Mouse (Mus musculus) liver, embryonic 14.5 days (tissue): ENCODE measurements around the gene Chst15. TPM values are rescaled to one million over a fixed set of nuclear protein-coding genes. Genes with fewer than 3 reads are reported as not detected.

Source experiments
- ATAC-seq: fragments of 200-750 bp; cut with Nextera tagmentation; 2 replicates; pipeline ENCODE4 v1.8.0; 2017; ENCODE audit warnings: moderate number of reproducible peaks, mild to moderate bottlenecking, moderate library complexity; ENCODE audit not compliant: insufficient read depth
- DNase-seq, 3 experiments: peaks; one replicate each; pipeline ENCODE4 v3.0.0-alpha.2; 2012 to 2013; ENCODE audit warnings: low read depth in 3 of 3, low spot score in 3 of 3
- H3K27ac ChIP-seq: fragments of 300-500 bp; sonication (generic); 2 replicates; pipeline ENCODE4 v1.5.1; 2014; ENCODE audit warnings: moderate library complexity, mild to moderate bottlenecking, control low read depth, inconsistent platforms
- H3K27me3 ChIP-seq: fragments of 300-500 bp; sonication (generic); 2 replicates; pipeline ENCODE4 v1.6.1; 2014; ENCODE audit warnings: mild to moderate bottlenecking, low read length, moderate library complexity; ENCODE audit not compliant: control insufficient read depth, insufficient read depth
- H3K36me3 ChIP-seq: fragments of 300-500 bp; sonication (generic); replicated peaks from 2 replicates; pipeline ENCODE4 v1.6.1; 2014; ENCODE audit warnings: low read depth; ENCODE audit not compliant: control insufficient read depth, insufficient read depth
- H3K4me1 ChIP-seq, 2 experiments: fragments of 200-500 bp in 1 of 2; fragments of 300-500 bp in 1 of 2; sonication (generic) in 1 of 2; replicated peaks; 2 replicates each; pipeline ENCODE4 v1.6.1; 2012 to 2014; ENCODE audit warnings: antibody characterized with exemption in 1 of 2, inconsistent platforms in 1 of 2, low read length in 1 of 2; ENCODE audit not compliant: control insufficient read depth in 2 of 2, insufficient read depth in 2 of 2
- H3K4me2 ChIP-seq: fragments of 300-500 bp; sonication (generic); 2 replicates; pipeline ENCODE4 v1.6.1; 2014; ENCODE audit warnings: low read depth, mild to moderate bottlenecking, control low read depth, moderate library complexity
- H3K4me3 ChIP-seq, 2 experiments: fragments of 200-500 bp in 1 of 2; fragments of 300-500 bp in 1 of 2; sonication (generic) in 1 of 2; 2 replicates each; pipeline ENCODE4 v1.5.1; 2012 to 2014; ENCODE audit warnings: low read depth in 2 of 2, low read length in 2 of 2, mild to moderate bottlenecking in 2 of 2, control low read depth in 1 of 2, inconsistent platforms in 1 of 2, moderate library complexity in 1 of 2; ENCODE audit not compliant: insufficient read depth in 1 of 2
- H3K9ac ChIP-seq: fragments of 300-500 bp; sonication (generic); replicated peaks from 2 replicates; pipeline ENCODE4 v1.6.1; 2014; ENCODE audit warnings: mild to moderate bottlenecking, control low read depth, moderate library complexity
- H3K9me3 ChIP-seq: fragments of 300-500 bp; sonication (generic); 2 replicates; pipeline ENCODE4 v1.6.1; 2016; ENCODE audit warnings: low read length, mixed read lengths; ENCODE audit not compliant: control insufficient read depth
- CTCF ChIP-seq: IDR thresholded peaks from 2 replicates; pipeline ENCODE4 v1.5.1; 2016; ENCODE audit warnings: antibody characterized with exemption, low read depth, control low read depth
- EP300 ChIP-seq: IDR thresholded peaks from 2 replicates; pipeline ENCODE4 v1.6.1; 2016; ENCODE audit warnings: antibody characterized with exemption, low read depth
- WGBS: fragments of 180-500 bp; shearing (Covaris S2); extraction: QIAGEN DNeasy Blood & Tissue Kit; methylation state at CpG from one replicate; pipeline ENCODE4 v1.1.7; 2014; ENCODE audit not compliant: insufficient replicate concordance; 5-methylcytosine and 5-hydroxymethylcytosine counted together
- polyA plus RNA-seq, 2 experiments: library from polyadenylated mRNA; depleted of rRNA in 1 of 2; stranded (reverse) in 1 of 2; unstranded in 1 of 2; fragments of >200 nt; fragmentation: Nextera tagmentation in 1 of 2; extraction: Ambion mirVana in 1 of 2; gene quantifications; 2 replicates each; pipeline versions ENCODE4 v1.2.1 to v1.2.3; 2012 to 2014

Chst15 gene
- polyA plus RNA-seq, 2 experiments, result 2.4 to 2.6 TPM

DNA sequence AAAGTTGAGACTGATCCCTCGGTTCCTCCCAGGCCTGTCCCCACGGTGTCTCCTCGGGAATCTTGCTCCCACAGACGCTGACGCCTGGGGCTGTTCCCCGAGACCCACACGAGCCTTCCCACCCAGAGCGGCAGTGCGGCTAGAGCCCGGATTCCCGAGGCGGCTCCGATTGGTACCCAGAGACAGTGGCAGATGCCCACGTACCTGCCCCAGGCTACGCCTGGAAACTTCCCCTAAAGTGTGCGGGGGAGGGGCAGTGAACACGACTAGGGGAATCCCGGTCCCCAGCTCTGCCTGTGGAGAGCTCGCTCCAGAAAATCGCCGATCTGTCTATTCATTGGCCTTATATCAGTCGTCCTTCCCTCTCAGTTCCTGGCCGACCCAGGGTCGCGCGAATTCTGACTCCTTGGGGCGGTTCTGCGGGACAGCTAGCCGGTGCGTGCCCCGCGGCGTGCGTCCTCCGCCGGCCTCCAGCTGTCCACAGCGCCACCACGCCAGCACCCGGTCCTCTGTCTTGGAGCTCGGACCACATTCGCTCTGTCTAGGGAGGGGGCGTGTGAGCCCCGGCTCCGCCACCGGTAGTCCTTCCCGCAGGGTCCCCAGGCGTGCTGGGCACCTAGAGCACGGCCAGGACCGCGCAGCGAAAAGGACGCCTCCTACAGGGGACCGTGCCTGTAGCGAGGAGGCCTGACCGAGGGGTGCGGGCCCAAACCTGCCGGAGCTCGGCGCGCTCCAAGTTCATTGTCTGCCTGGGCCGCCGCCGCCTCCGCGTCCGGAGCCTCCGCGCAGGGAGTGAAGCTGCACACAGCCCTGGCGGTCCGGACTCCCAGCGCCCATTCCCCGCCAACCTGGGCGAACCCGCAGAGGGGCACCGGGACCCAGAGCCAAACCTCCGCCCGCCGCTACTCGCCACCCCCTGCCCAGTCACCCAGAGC, 660 bp downstream of the Chst15 start:
- WGBS, result 1% methylated on average over 77 of the region's 79 CpGs
- H3K4me2 ChIP-seq, result peak overlapping the region; percentile 84
- H3K27me3 ChIP-seq, result peaks cover 14% of the 10 kb centered on the region
- H3K9me3 ChIP-seq, result no peaks in the 10 kb centered on the region
- TF ChIP-seq CTCF (peak; percentile 39; the same call in 1 of the 2 replicates), EP300 (no peak)
- DNase-seq, result no peak
- H3K9ac ChIP-seq, result peak overlapping the region; percentile 42
- ATAC-seq, result peak; percentile 62
- H3K27ac ChIP-seq, result no peak overlapping the region
- H3K4me3 ChIP-seq, result peak overlapping the region; percentile 51 to 65
- no peaks in the 10 kb centered on the region for H3K36me3 ChIP-seq
- H3K4me1 ChIP-seq, result no peaks in the 10 kb centered on the region

DNA sequence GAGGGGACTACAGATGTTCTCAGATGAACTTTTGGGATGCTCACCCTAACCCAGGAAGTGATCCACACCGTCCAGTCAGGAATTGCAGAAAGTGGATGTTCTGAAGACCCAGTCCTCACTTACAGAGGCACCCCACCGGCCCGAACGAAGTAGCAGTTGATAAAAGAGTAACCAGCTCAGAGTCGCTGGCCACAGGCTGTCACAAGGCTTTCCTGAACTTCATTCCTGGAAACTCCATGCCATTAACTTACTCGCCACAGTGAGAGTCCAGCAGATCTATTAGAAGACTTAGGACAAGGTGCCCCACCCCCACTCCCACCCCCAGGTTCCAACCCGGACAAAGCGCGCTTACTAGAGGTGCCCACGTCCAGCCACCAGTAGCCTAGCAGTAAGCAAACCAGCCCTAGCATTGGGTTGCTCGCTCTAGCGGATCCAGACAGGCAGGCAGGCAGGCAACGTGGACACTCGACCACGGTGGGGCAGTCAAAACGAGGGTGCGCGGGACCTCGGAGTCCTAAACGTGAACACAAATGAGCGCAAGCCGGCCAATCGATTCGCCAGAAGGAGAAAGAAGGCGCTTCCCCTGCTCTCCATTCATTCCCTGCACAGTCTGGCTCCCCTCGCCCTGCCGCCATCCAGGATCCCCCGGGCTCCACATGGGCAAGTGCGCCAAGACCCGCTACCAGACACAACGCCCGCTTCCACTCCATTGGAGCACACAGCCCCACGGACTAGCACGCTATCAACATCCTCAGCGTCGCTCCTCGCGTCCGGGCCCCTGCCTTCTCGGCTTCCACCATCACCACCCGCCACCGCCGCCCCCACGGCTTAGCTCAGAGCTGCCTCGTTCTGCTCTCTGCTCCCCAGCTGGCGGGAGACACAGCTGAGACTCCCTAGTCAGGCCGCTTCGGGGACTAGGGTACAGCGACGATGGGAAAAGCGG, 1.6 kb downstream of the Chst15 start:
- TF ChIP-seq EP300 (no peak), CTCF (peak; percentile 56; the same call in 1 of the 2 replicates)
- ATAC-seq, result peak; percentile 5; the same call in 1 of the 2 replicates
- WGBS, result 2% methylated on average over 51 of the region's 51 CpGs

DNA sequence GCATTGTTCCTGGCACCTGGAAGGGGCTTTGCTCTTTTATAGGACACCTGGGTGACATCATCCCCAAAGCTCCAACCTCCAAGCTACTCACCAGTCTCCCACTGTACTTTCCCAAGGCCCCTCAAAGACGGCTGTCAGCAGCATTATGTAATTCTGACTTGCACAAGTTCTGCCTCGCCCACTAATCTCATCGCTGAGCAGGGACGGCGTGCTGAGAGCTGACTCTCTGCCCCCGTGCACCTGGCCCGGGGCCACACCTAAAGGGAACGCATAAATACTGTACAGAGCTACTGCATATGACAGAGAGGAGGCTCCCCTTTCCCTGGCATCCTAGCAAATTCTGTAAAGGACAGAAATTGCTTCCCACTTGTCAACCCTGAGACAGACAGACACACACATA, 4.6 kb downstream of the Chst15 start:
- no peak for ATAC-seq
- H3K4me2 ChIP-seq, result no peak overlapping the region

More for the DNA sequence above, 1.6 kb downstream of the Chst15 start:
- Histone ChIP-seq H3K27me3 (peaks cover 14% of the 10 kb centered on the region), H3K9ac (peak overlapping the region; percentile 42), H3K27ac (no peak overlapping the region), H3K4me1 (no peaks in the 10 kb centered on the region), H3K4me2 (peak overlapping the region; percentile 84), H3K4me3 (peak overlapping the region; percentile 51 to 65), H3K9me3 (no peaks in the 10 kb centered on the region), H3K36me3 (no peaks in the 10 kb centered on the region)
- no peak for DNase-seq

DNA sequence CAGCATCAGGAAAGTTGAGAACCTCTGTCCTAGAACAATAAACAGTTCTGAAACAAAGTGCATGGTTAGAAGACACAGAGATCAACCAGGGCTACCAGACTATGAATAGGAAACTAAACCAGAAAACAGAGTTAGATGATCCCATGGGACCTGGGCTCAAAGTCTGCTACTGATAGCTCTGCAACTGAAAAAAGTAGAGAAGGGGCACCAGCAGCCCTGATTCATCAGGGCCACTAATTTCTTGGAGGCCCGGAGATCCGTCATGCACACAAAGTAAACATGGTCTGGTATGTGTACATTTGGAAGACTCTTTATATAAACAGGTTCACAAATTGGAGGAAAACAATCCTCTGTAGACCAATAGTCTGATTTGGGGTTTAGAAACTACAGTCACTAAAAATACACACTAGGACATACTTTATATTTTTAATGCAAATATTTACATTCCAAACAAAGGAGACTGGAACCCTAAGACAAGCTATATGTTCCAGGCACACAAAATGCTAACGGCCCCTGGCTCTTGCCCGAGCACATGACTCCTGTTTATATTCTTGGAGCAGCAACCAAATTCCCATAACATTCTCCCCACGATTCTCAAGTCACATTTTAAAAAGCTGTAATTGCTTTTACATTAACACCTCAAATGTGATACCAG, 8.4 kb downstream of the Chst15 start:
- Histone ChIP-seq H3K27me3 (no peaks in the 10 kb centered on the region), H3K4me2 (no peak overlapping the region), H3K36me3 (no peaks in the 10 kb centered on the region), H3K4me3 (no peak overlapping the region), H3K4me1 (peaks cover 0 to 21% of the 10 kb centered on the region in 2 experiments; a peak in 2 of 4 replicates), H3K27ac (no peak overlapping the region), H3K9ac (no peak overlapping the region), H3K9me3 (no peaks in the 10 kb centered on the region)
- WGBS, result 56% methylated on average over 5 of the region's 5 CpGs
- no peak for ATAC-seq
- TF ChIP-seq EP300 (no peak), CTCF (no peak)
- no peak for DNase-seq

More for the DNA sequence above, 4.6 kb downstream of the Chst15 start:
- TF ChIP-seq EP300 (no peak), CTCF (no peak)
- Histone ChIP-seq H3K27me3 (peaks cover 13% of the 10 kb centered on the region), H3K9me3 (no peaks in the 10 kb centered on the region), H3K4me3 (no peak overlapping the region), H3K27ac (no peak overlapping the region), H3K9ac (no peak overlapping the region), H3K36me3 (no peaks in the 10 kb centered on the region), H3K4me1 (peaks cover 0 to 5% of the 10 kb centered on the region in 2 experiments; a peak in 2 of 4 replicates)
- no peak for DNase-seq
- 46% methylated on average over 8 of the region's 8 CpGs for WGBS
